Mouse (Mus musculus): Measurements from ENCODE around the gene Ctnnd2. TPM values are rescaled to one million over a fixed set of nuclear protein-coding genes. Genes with fewer than 3 reads are reported as not detected.

Gene Ctnnd2
- total RNA-seq, 1 experiment from 2014 or later = 2.4 TPM

DNA sequence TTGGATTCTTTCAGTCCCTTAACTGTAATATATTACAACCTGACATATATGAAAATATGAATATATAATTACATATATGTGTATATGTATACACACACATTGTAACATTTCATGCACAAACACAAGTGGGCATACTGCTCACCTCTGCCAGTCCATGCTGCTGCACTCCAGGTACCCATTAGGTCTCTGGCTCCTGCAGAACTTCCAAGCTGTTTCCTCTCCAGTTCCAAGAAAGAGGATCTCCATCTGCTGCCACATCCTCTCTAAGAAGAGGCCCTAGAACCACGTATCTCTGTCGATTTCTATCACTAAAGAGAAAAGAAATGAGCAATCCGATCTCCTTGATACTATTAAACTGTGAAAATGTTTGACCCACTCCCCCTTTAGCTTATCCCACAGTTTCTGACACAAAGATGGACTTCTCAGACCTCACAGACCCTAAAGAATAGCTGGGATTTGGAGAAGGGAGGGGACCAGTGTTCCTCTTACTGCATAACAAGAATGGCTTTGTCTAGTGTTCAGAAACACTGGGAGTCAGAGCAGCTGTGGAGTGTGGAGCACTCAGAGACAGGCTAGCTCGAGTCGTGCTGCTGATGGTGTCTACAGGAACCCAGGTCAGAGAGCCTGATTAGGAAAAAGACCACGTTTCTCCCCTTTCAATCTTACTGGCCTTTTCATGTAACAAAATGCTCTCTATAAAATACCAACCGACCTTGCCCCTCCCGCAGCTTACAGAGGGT is 790.2 kb downstream of the Ctnnd2 start:
- ATAC-seq (replicated peaks in 1 of 2; ENCODE audit: insufficient read depth in 1 of 2, low FRiP score in 2 of 2, low TSS enrichment in 1 of 2, low read depth in 1 of 2, poor library complexity in 2 of 2, severe bottlenecking in 2 of 2) = no peak

DNA sequence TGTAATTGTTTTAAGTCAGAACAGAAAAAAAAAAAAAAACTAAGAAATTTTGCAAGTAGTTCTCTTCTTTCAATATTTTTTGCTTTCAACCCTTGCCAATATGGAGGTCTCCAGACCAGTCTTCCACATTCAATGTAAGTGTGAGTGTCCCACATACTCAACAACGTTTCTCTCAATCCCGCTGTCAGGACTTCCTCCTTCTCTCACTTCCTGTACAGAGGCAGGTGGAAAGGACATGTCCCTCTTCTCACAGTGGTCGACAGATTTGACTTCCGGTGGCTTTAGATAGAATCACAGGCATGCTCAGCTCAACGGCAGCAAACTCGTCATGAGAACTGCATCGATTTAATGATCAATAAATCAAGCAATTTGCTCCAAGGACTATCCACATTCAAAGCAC is 791.7 kb downstream of the Ctnnd2 start:
- no peak for ATAC-seq (replicated peaks in 1 of 2; ENCODE audit: insufficient read depth in 1 of 2, low FRiP score in 2 of 2, low TSS enrichment in 1 of 2, low read depth in 1 of 2, poor library complexity in 2 of 2, severe bottlenecking in 2 of 2)

- ATAC-seq (replicated peaks in 1 of 2; ENCODE audit: insufficient read depth in 1 of 2, low FRiP score in 2 of 2, low TSS enrichment in 1 of 2, low read depth in 1 of 2, poor library complexity in 2 of 2, severe bottlenecking in 2 of 2) = no peak
Measured at GRCm38 (mm10) chr15:30964865-30965679, 792.7 kb downstream of the Ctnnd2 start.

DNA sequence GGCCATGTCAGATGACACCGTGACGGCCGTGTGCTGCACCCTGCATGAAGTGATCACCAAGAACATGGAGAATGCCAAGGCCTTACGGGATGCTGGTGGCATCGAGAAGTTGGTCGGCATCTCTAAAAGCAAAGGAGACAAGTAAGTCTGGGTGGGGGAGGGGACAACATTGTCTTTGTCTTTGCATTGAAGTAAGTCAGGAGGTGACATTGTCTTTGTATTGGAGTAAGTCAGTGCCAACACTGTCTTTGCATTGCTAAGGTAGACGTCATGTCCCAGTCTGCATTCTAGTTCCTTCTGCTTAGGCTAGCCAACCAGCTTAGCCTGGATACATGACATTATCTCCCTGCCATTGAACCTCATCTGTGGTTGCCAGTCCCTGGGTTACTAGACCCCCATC is 794.4 kb downstream of the Ctnnd2 start:
- ATAC-seq (replicated peaks in 1 of 2; ENCODE audit: insufficient read depth in 1 of 2, low FRiP score in 2 of 2, low TSS enrichment in 1 of 2, low read depth in 1 of 2, poor library complexity in 2 of 2, severe bottlenecking in 2 of 2) = no peak

GRCm38 (mm10) chr15:30974436-30974835 is 802.0 kb downstream of the Ctnnd2 start:
- ATAC-seq (replicated peaks in 1 of 2; ENCODE audit: insufficient read depth in 1 of 2, low FRiP score in 2 of 2, low TSS enrichment in 1 of 2, low read depth in 1 of 2, poor library complexity in 2 of 2, severe bottlenecking in 2 of 2) = no peak

DNA sequence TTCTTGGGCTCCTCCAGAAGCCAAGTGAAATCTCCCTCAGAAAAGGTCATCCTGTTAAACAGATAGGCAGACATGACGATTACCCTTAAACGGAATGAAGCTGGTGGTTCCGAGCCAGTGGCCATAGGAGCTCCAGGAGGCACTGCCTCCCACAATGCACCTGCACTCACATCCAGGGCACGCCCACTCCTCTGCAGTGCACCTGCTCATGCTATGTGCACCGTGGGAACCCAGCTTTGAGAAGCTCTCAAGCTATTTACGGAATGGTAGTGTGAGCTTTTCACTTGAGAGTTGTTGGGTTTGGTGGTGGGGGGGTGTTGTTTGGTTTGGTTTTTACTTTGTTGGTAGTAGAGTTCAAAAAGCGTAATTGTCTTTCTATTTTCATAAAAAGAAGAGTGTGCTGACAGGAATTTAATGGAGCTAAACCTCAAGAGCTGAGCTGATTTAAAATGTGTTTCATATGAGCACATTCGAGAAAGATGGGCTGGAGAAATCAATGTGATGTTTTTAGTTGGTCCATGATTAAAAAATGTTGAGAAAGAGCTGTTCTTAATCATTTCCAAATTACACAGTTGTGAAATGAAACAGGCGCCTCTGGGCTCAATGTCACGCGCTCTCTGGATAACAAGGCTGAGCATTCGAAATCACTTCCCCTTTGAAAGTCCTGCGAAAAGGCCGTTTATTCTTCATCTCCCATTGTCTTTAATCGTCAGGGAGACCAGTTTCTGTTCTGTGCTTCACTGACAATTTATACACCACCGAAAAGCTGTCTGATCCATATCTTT is 802.8 kb downstream of the Ctnnd2 start:
- no peak for ATAC-seq (replicated peaks in 1 of 2; ENCODE audit: insufficient read depth in 1 of 2, low FRiP score in 2 of 2, low TSS enrichment in 1 of 2, low read depth in 1 of 2, poor library complexity in 2 of 2, severe bottlenecking in 2 of 2)

GRCm38 (mm10) chr15:30977166-30977740 is 804.9 kb downstream of the Ctnnd2 start:
- no peak for ATAC-seq (replicated peaks in 1 of 2; ENCODE audit: insufficient read depth in 1 of 2, low FRiP score in 2 of 2, low TSS enrichment in 1 of 2, low read depth in 1 of 2, poor library complexity in 2 of 2, severe bottlenecking in 2 of 2)

GRCm38 (mm10) chr15:30986890-30987289 is 814.5 kb downstream of the Ctnnd2 start:
- ATAC-seq (replicated peaks in 1 of 2; ENCODE audit: insufficient read depth in 1 of 2, low FRiP score in 2 of 2, low TSS enrichment in 1 of 2, low read depth in 1 of 2, poor library complexity in 2 of 2, severe bottlenecking in 2 of 2) = no peak

DNA sequence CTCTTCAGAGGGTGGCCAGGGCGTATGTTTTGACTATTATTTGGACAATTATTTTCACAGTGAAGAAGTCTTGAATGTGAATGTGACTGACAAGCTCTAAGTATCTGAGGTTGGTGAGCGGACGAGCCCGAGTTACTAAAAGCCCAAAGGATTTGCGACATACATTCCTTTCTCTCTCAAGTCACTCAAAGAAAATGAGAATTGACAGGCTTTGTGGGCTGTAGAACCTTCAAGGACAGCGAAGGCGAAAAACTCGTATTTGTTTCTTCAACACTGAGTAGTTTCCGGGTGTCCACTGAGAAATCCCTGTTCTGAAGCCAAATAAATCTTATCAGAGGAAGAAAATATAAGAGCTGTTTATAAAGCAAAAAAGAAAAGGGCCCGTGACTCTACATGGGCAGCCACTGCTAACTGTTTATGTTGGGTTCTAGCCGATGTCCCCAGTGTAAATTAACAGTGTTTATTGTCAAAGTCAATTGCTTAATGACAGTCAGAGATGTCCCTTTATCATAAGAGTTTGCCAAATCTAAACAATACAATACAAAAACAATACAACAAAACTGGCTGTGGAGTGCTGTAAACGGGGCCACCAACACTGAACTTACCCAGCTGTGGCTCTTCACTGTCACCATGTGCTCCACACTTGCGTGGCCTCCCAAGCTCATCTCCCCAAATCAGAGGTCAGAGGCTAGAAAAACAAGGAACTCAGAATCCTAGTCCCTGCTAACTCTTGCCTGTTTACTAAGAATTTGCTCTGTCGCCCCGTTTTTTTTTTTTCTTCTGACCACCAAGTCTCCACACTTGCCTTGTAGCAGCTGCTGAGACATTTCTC is 818.2 kb downstream of the Ctnnd2 start:
- no peak for ATAC-seq (replicated peaks in 1 of 2; ENCODE audit: insufficient read depth in 1 of 2, low FRiP score in 2 of 2, low TSS enrichment in 1 of 2, low read depth in 1 of 2, poor library complexity in 2 of 2, severe bottlenecking in 2 of 2)

DNA sequence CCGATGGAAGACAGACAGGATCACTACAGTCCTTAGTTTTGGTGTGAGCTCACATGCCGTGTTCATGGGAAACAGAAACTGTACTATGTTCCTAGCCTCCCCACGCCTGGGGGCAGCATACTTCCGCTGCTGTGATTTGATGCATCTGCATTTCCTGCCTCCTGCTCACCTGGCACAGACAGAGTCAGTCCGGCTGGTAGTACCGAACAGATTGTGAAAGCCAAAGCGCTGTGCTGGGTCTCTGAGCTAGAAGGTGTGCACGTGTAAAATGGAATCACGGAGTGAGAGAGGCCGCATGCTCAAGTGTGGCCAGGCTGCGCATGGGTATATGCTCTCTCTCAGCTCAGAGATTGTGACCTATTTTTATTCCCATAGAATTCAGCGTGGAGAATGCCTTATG is 820.0 kb downstream of the Ctnnd2 start:
- no peak for ATAC-seq (replicated peaks in 1 of 2; ENCODE audit: insufficient read depth in 1 of 2, low FRiP score in 2 of 2, low TSS enrichment in 1 of 2, low read depth in 1 of 2, poor library complexity in 2 of 2, severe bottlenecking in 2 of 2)

GRCm38 (mm10) chr15:30992901-30993300 is 820.5 kb downstream of the Ctnnd2 start:
- ATAC-seq (replicated peaks in 1 of 2; ENCODE audit: insufficient read depth in 1 of 2, low FRiP score in 2 of 2, low TSS enrichment in 1 of 2, low read depth in 1 of 2, poor library complexity in 2 of 2, severe bottlenecking in 2 of 2) = no peak

DNA sequence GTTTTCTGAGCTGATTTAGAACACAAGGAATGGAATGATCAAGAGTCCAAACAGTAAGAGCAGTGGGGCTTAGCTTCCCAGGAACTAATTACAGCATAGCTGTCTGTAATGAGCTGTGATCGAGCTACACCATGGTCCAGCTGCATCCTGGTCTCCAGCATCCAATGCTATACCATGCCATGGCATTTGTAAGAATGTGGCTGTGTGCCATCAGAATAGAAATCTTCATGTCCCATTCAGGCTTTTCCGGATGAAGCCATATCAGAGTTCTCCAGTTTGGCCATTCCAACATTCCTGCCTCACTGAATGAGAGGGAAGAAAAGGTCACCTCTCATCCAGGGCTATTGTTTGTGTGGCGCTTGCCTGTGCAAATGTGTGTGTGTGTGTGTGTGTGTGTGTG is 823.0 kb downstream of the Ctnnd2 start:
- no peak for ATAC-seq (replicated peaks in 1 of 2; ENCODE audit: insufficient read depth in 1 of 2, low FRiP score in 2 of 2, low TSS enrichment in 1 of 2, low read depth in 1 of 2, poor library complexity in 2 of 2, severe bottlenecking in 2 of 2)

GRCm38 (mm10) chr15:31004468-31004867 is 832.1 kb downstream of the Ctnnd2 start:
- ATAC-seq (replicated peaks in 1 of 2; ENCODE audit: insufficient read depth in 1 of 2, low FRiP score in 2 of 2, low TSS enrichment in 1 of 2, low read depth in 1 of 2, poor library complexity in 2 of 2, severe bottlenecking in 2 of 2) = no peak

DNA sequence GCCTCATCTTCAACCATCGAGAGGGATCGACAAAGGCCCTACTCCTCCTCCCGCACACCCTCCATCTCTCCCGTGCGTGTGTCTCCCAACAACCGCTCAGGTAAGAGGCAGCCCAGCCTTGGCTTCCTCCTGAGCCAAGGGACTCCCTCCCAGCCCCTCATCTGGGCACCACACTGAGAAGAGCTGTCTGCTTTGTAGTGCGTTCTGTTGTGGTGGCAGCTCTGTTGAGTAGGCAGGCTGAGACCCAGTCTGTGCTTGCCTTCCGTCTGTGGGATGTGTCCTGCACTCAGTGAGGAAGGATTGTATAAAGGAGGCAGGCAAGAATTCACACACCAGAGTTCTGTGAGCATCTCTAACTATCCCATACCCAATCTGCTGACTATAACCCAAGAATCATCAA is 832.6 kb downstream of the Ctnnd2 start:
- ATAC-seq (replicated peaks in 1 of 2; ENCODE audit: insufficient read depth in 1 of 2, low FRiP score in 2 of 2, low TSS enrichment in 1 of 2, low read depth in 1 of 2, poor library complexity in 2 of 2, severe bottlenecking in 2 of 2) = no peak

- no peak for ATAC-seq (replicated peaks in 1 of 2; ENCODE audit: insufficient read depth in 1 of 2, low FRiP score in 2 of 2, low TSS enrichment in 1 of 2, low read depth in 1 of 2, poor library complexity in 2 of 2, severe bottlenecking in 2 of 2)
Measured at GRCm38 (mm10) chr15:31006050-31006824, 833.8 kb downstream of the Ctnnd2 start.

GRCm38 (mm10) chr15:31006825-31007157 is 834.4 kb downstream of the Ctnnd2 start:
- ATAC-seq (replicated peaks in 1 of 2; ENCODE audit: insufficient read depth in 1 of 2, low FRiP score in 2 of 2, low TSS enrichment in 1 of 2, low read depth in 1 of 2, poor library complexity in 2 of 2, severe bottlenecking in 2 of 2) = no peak

Measured in hematopoietic stem cell, adult 5-6 weeks (primary cell).